Mouse (Mus musculus) neural tube, embryonic 11.5 days (tissue): ENCODE data around the gene Nhsl1. TPM values are rescaled to one million over a fixed set of nuclear protein-coding genes. Genes with fewer than 3 reads are reported as not detected.
A peak's percentile ranks its signal among the peaks of the same experiment; 100 is the strongest.

Experiments used
- ATAC-seq: fragments of 200-750 bp; cut with Nextera tagmentation; 2 replicates; pipeline ENCODE4 v1.8.0; 2017; ENCODE audit warnings: moderate number of reproducible peaks, mild to moderate bottlenecking, moderate TSS enrichment, moderate library complexity; ENCODE audit not compliant: insufficient read depth, low FRiP score, low TSS enrichment
- DNase-seq: peaks from one replicate; pipeline ENCODE4 v3.0.0-alpha.2; 2015; ENCODE audit warnings: low spot score
- H3K27ac ChIP-seq: fragments of 300-500 bp; sonication (generic); 2 replicates; pipeline ENCODE4 v1.5.1; 2014; ENCODE audit warnings: low read depth, mild to moderate bottlenecking, low read length
- H3K27me3 ChIP-seq: fragments of 300-500 bp; sonication (generic); 2 replicates; pipeline ENCODE4 v1.6.1; 2014; ENCODE audit warnings: mild to moderate bottlenecking, low read length, mixed read lengths; ENCODE audit not compliant: control insufficient read depth, insufficient read depth
- H3K36me3 ChIP-seq: fragments of 300-500 bp; sonication (generic); 2 replicates; pipeline ENCODE4 v1.6.1; 2014; ENCODE audit warnings: mild to moderate bottlenecking, low read length, moderate library complexity, mixed read lengths; ENCODE audit not compliant: control insufficient read depth, insufficient read depth
- H3K4me1 ChIP-seq: fragments of 300-500 bp; sonication (generic); 2 replicates; pipeline ENCODE4 v1.6.1; 2014; ENCODE audit warnings: low read length, mixed read lengths; ENCODE audit not compliant: control insufficient read depth, insufficient read depth
- H3K4me2 ChIP-seq: fragments of 300-500 bp; sonication (generic); 2 replicates; pipeline ENCODE4 v1.6.1; 2014; ENCODE audit warnings: low read depth, mild to moderate bottlenecking, moderate library complexity
- H3K4me3 ChIP-seq: fragments of 300-500 bp; sonication (generic); 2 replicates; pipeline ENCODE4 v1.5.1; 2014; ENCODE audit warnings: low read depth, low read length
- H3K9ac ChIP-seq: fragments of 300-500 bp; sonication (generic); 2 replicates; pipeline ENCODE4 v1.6.1; 2014; ENCODE audit warnings: mild to moderate bottlenecking, low read length
- H3K9me3 ChIP-seq: fragments of 300-500 bp; sonication (generic); 2 replicates; pipeline ENCODE4 v1.6.1; 2016; ENCODE audit warnings: low read length; ENCODE audit not compliant: control insufficient read depth
- WGBS: fragments of 180-500 bp; shearing (Covaris S2); extraction: QIAGEN DNeasy Blood & Tissue Kit; methylation state at CpG from one replicate; pipeline ENCODE4 v1.1.7; 2014; 5-methylcytosine and 5-hydroxymethylcytosine counted together
- polyA plus RNA-seq: library from polyadenylated mRNA; unstranded; fragments of >200 nt; fragmentation: Nextera tagmentation; extraction: Ambion mirVana; gene quantifications from 2 replicates; pipeline ENCODE4 v1.2.1, GENCODE M21; 2014

The Nhsl1 gene
- polyA plus RNA-seq, 1 experiment from 2014 or later = 19.6 TPM

DNA sequence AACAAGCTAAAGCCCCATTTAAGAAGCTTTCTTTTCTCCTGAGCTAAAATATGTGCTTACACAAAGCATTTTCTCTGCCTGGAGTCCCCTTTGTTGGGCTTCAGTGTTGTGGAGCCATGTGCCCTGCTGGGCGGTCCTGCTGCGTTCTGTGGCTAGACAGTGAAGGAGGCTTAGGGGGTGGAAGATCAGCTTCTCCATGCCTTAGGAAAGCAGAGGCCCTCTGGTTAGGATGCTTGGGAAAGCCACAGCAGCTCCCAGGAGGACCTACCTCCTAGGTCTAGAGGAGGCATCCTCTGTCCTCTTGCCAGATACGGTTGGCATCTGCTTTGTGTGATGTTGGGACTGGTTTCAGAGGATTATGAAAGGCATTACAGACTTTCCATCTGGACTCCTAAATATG, 56.5 kb downstream of the Nhsl1 start:
- Histone ChIP-seq H3K27ac (peak overlapping the region; percentile 11; the same call in 1 of the 2 replicates), H3K9me3 (no peaks in the 10 kb centered on the region), H3K4me2 (no peak overlapping the region), H3K9ac (peak overlapping the region; percentile 10; the same call in 1 of the 2 replicates), H3K36me3 (no peaks in the 10 kb centered on the region), H3K4me1 (peaks cover 7% of the 10 kb centered on the region; the same call in 1 of the 2 replicates), H3K27me3 (no peaks in the 10 kb centered on the region), H3K4me3 (no peak overlapping the region)
- DNase-seq (peak; percentile 51), ATAC-seq (peak; percentile 84)
- 25% methylated on average over 3 of the region's 3 CpGs for WGBS

DNA sequence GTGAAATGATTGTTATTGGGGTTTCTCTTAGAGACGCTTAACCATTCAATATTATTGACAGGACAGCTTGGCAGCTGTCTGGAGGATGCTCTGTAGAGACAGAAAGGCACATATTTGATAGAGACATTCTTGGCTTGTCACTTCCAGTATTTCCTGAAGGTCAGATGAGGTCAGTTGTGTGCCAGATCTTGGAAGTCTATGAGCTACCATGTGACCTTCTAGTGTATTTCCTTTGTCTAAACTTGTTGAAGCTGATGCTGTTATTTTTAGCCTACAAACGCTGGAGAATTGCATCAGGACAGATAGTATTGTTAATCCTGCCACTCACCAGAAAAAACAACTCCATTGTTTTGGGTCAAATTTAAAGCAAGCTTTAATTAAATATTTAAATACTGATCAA, 66.0 kb downstream of the Nhsl1 start:
- H3K36me3 ChIP-seq = no peaks in the 10 kb centered on the region
- H3K9me3 ChIP-seq = no peaks in the 10 kb centered on the region
- no peak overlapping the region for H3K27ac ChIP-seq
- no peaks in the 10 kb centered on the region for H3K4me1 ChIP-seq
- ATAC-seq (no peak), DNase-seq (no peak)
- no peak overlapping the region for H3K9ac ChIP-seq
- no peaks in the 10 kb centered on the region for H3K27me3 ChIP-seq
- WGBS = 83% methylated on average over 2 of the region's 2 CpGs
- H3K4me3 ChIP-seq = no peak overlapping the region
- no peak overlapping the region for H3K4me2 ChIP-seq

DNA sequence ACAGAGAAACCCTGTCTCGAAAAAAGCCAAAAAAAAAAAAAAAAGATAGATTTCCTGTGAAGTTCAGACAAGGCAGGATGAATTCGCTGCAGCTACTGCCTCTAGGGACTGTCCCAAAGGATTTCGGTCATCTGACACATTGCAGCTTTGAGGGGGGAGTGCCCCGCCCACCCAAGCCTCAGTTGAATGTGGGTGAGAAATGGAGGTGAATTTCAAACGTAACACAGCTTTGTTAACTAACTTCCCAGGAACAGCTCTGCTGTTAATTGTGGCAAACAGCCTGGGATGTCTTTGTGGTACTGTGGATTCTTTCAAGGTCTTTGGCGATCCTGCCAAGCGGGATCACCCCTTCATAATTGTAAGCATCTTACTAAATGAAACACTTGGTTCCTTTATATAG, 67.4 kb downstream of the Nhsl1 start:
- Histone ChIP-seq H3K27me3 (no peaks in the 10 kb centered on the region), H3K9ac (no peak overlapping the region), H3K36me3 (no peaks in the 10 kb centered on the region), H3K4me3 (no peak overlapping the region), H3K4me2 (no peak overlapping the region), H3K9me3 (no peaks in the 10 kb centered on the region), H3K27ac (no peak overlapping the region), H3K4me1 (no peaks in the 10 kb centered on the region)
- WGBS = 37% methylated on average over 7 of the region's 7 CpGs
- DNase-seq (no peak), ATAC-seq (no peak)

DNA sequence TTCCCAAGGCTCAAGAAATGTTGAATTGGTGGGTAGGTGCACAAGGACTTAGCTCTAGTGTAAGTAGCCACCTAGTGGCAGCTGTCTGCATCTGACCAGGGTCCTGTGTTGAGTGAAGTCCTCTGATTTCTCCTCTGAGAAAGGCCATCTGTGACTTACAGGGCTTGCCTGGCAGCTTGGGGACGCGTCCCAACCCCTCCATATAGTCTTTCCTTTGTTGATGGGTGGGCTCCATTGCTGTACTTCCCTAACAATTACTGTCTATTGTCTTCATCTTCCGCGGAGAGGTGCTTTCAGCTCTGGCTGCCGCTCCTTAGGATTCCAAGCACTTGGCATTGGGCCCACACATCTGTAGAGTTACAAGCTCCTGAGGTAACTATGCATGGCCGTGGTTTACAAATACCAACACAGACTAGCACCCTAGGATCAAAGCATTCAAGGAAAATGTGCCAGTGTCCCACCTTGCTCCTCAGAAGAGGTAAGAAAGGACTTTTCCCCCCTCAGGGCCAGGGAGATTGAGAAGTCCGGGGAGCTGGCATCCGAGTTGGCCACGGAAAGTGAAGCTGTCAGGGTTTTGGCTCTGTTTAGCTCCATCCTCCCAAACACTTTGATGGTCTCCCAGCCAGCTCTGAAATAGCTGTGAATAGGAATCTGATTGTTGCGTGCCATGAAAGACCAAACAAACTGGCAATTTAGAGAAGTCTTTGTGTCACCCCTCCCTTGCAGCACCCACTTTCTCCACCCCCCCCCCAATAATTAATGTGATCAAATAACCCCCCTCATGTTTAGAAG, 70.2 kb downstream of the Nhsl1 start:
- no peaks in the 10 kb centered on the region for H3K4me1 ChIP-seq
- no peaks in the 10 kb centered on the region for H3K27me3 ChIP-seq
- peak; percentile 80 for ATAC-seq
- no peak overlapping the region for H3K4me3 ChIP-seq
- no peaks in the 10 kb centered on the region for H3K36me3 ChIP-seq
- WGBS = 26% methylated on average over 10 of the region's 10 CpGs
- H3K27ac ChIP-seq = no peak overlapping the region
- peak; percentile 61 for DNase-seq
- no peak overlapping the region for H3K9ac ChIP-seq
- H3K4me2 ChIP-seq = no peak overlapping the region
- H3K9me3 ChIP-seq = no peaks in the 10 kb centered on the region

DNA sequence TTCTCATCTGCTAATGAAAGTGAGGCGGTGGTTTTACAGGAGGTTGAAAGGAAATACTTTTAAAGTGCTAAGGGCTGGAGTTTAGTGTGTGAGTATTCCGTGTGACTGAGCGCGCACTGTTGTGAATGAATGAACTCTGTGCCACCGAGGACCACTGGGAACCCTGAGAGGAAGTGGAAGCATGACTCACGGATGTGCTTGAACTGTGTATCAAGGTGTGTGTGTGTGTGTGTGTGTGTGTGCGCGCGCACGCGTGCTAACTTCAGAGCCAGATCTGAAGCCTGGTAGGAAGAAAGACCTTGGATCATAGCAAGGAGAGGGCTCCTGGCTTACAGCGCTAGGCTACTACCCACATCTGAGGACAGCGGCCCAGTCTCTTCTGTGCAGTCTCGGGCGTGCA, 71.2 kb downstream of the Nhsl1 start:
- DNase-seq (no peak), ATAC-seq (no peak)
- Histone ChIP-seq H3K9ac (no peak overlapping the region), H3K27ac (no peak overlapping the region), H3K36me3 (no peaks in the 10 kb centered on the region), H3K4me2 (no peak overlapping the region), H3K4me3 (no peak overlapping the region), H3K9me3 (no peaks in the 10 kb centered on the region), H3K4me1 (no peaks in the 10 kb centered on the region), H3K27me3 (no peaks in the 10 kb centered on the region)
- 87% methylated on average over 15 of the region's 15 CpGs for WGBS

DNA sequence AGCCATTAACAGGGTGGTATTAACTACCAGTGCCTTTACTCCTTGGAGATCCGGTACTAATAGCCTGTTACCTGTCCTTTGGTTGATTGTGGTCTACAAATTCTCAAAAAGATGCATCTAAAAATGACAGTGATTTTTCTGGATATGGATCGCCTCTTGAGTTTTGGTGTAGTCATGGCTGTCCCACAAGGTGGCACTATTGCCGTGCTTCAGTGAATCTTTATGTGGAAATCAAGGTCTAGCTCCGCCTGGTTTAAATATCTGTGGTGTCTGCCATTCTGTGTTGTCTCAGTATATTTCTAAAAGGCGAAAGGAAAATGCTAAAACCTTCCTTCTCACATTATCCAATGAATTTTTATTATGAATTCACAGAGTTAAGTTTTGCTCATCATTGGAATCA, 72.8 kb downstream of the Nhsl1 start:
- DNase-seq (no peak), ATAC-seq (no peak)
- no peaks in the 10 kb centered on the region for H3K36me3 ChIP-seq
- no peak overlapping the region for H3K4me3 ChIP-seq
- H3K27me3 ChIP-seq = no peaks in the 10 kb centered on the region
- H3K4me1 ChIP-seq = no peaks in the 10 kb centered on the region
- H3K9ac ChIP-seq = no peak overlapping the region
- H3K27ac ChIP-seq = no peak overlapping the region
- no peak overlapping the region for H3K4me2 ChIP-seq
- 49% methylated on average over 5 of the region's 5 CpGs for WGBS
- no peaks in the 10 kb centered on the region for H3K9me3 ChIP-seq

DNA sequence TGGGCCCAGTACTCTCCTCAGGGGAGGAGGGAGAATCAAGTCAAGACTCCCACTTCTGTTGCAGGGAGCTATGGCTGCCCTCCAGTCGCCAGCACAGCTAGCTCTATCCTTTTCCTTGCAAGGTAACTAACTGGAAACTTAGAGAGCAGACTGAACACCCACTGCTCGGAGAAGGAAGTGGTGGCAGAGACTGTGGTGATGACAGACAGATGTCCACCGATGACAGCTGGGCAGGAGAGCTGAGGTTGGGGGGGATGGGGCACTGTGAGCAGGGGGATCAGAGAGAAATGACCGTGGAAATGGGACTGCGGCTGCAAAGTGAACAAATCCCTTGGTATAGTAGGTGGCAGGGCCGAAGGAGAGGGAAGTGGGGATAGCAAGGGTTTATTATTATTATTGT, 73.5 kb downstream of the Nhsl1 start:
- Histone ChIP-seq H3K4me3 (no peak overlapping the region), H3K9me3 (no peaks in the 10 kb centered on the region), H3K9ac (no peak overlapping the region), H3K27me3 (no peaks in the 10 kb centered on the region), H3K4me1 (no peaks in the 10 kb centered on the region), H3K27ac (no peak overlapping the region), H3K4me2 (no peak overlapping the region), H3K36me3 (no peaks in the 10 kb centered on the region)
- no peak for ATAC-seq
- WGBS = 76% methylated on average over 6 of the region's 6 CpGs
- DNase-seq = no peak

DNA sequence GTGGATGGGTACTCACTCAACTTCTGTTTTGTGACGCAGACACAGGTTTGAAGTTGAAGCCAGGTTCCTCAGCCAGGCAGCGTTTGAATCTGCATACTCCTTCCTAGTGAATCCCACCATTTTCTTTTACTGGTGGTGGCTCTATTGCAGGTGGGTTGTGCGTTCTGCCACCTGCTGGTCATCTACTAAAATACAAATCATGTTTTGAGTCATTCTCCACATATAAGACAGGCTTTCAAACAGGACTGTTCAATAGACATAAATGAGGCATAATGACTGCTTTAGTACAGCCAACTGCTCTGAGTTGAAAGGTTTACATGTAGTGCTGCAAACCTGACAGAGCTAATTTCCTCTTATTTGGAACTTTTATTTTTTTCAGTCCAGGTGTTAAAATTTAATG, 75.0 kb downstream of the Nhsl1 start:
- H3K9ac ChIP-seq = no peak overlapping the region
- DNase-seq (no peak), ATAC-seq (no peak)
- no peak overlapping the region for H3K4me2 ChIP-seq
- no peak overlapping the region for H3K4me3 ChIP-seq
- no peaks in the 10 kb centered on the region for H3K4me1 ChIP-seq
- 56% methylated on average over 3 of the region's 3 CpGs for WGBS
- H3K9me3 ChIP-seq = no peaks in the 10 kb centered on the region
- no peaks in the 10 kb centered on the region for H3K27me3 ChIP-seq
- no peaks in the 10 kb centered on the region for H3K36me3 ChIP-seq
- H3K27ac ChIP-seq = no peak overlapping the region

DNA sequence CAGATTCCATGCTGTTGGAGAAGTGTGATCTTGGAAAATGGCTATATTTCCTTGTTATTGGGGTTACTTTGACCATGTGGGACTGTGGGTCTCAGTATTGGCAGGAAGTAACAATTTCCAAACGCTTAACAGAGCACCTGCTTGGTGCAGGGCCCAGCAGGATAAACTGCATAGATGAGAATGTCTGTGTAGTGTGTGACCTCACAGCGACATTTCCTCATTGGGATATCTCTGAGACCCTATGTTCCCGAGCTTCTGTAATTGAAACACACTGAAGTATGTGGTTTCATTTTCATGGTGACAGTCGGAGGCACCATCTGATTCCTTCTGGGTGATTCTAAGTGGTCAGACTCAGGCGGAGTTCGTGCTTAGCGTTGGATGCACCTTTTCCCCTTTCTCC, 75.5 kb downstream of the Nhsl1 start:
- no peak overlapping the region for H3K9ac ChIP-seq
- no peak for ATAC-seq
- H3K9me3 ChIP-seq = no peaks in the 10 kb centered on the region
- H3K36me3 ChIP-seq = no peaks in the 10 kb centered on the region
- DNase-seq = no peak
- H3K4me1 ChIP-seq = no peaks in the 10 kb centered on the region
- no peak overlapping the region for H3K4me2 ChIP-seq
- 87% methylated on average over 7 of the region's 7 CpGs for WGBS
- no peaks in the 10 kb centered on the region for H3K27me3 ChIP-seq
- H3K27ac ChIP-seq = no peak overlapping the region
- no peak overlapping the region for H3K4me3 ChIP-seq
